Mouse (Mus musculus): Measurements from ENCODE around the gene Dock11.

DNA sequence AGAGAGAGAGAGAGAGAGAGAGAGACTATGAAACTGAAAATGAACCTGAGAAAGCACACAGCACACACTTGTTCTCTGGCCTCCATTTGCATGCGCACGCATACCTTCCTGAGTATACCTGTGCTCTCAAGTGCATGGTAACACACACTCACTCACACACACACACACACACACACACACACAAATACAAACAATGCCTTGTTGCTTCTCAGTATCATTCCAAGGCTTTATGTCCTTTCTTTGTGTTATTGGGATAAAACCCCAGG, 9.8 kb downstream of the Dock11 start:
- no peak for TF ChIP-seq POLR2A (IDR thresholded peaks at IDR 0.05; ENCODE audit: borderline replicate concordance, control insufficient read depth, low read depth, low read length)
- no peak for TF ChIP-seq CTCF (IDR thresholded peaks at IDR 0.05; ENCODE audit: control insufficient read depth, insufficient read depth, low read length)
